Mouse (Mus musculus) kidney, postnatal 14 days (tissue): Measurements from ENCODE around the gene Amigo3.
"Not testable (repeated sequence)": the region's sequence is repeated elsewhere in the genome, so short reads cannot be mapped to it uniquely, and the experiment has no call there.

ENCODE experiments used
- DNase-seq: peaks from one replicate; pipeline ENCODE4 v3.0.0; 2022; ENCODE audit warnings: mixed read lengths

Amigo3 gene

GRCm38 (mm10) chr9:108052885-108053664, at the start of gene Amigo3:
TSS of gene Amigo3 (plus strand) at chr9:108053159.
- DNase-seq, result peak; percentile 98

- peak; percentile 14 for DNase-seq
Observed at GRCm38 (mm10) chr9:108003531-108003890, 49.4 kb upstream of the Amigo3 start.

- DNase-seq, result peak; percentile 9
Observed at GRCm38 (mm10) chr9:108008041-108008440, 44.9 kb upstream of the Amigo3 start.

GRCm38 (mm10) chr9:108010385-108010784, 42.6 kb upstream of the Amigo3 start:
- no peak for DNase-seq

- not testable (repeated sequence) for DNase-seq
Observed at GRCm38 (mm10) chr9:108013577-108013976, 39.4 kb upstream of the Amigo3 start.

GRCm38 (mm10) chr9:108017127-108017526, 35.8 kb upstream of the Amigo3 start:
- DNase-seq, result no peak

GRCm38 (mm10) chr9:108020741-108021140, 32.2 kb upstream of the Amigo3 start:
- no peak for DNase-seq

- DNase-seq, result no peak
Observed at GRCm38 (mm10) chr9:108023216-108023615, 29.7 kb upstream of the Amigo3 start.

GRCm38 (mm10) chr9:108026584-108026983, 26.4 kb upstream of the Amigo3 start:
- DNase-seq, result no peak

GRCm38 (mm10) chr9:108027867-108028266, 25.1 kb upstream of the Amigo3 start:
- DNase-seq, result no peak

GRCm38 (mm10) chr9:108032126-108032525, 20.8 kb upstream of the Amigo3 start:
- DNase-seq, result no peak

- DNase-seq, result no peak
Observed at GRCm38 (mm10) chr9:108035331-108036156, 17.4 kb upstream of the Amigo3 start.

- no peak for DNase-seq
Observed at GRCm38 (mm10) chr9:108044751-108045492, 8.0 kb upstream of the Amigo3 start.

GRCm38 (mm10) chr9:108046582-108046981, 6.4 kb upstream of the Amigo3 start:
- DNase-seq, result no peak

GRCm38 (mm10) chr9:108047601-108048565, 5.1 kb upstream of the Amigo3 start:
- DNase-seq, result no peak

GRCm38 (mm10) chr9:108048566-108048955, 4.4 kb upstream of the Amigo3 start:
- DNase-seq, result no peak

GRCm38 (mm10) chr9:108049016-108049455, 3.9 kb upstream of the Amigo3 start, which contains the start of gene Gmppb:
TSS of gene Gmppb (plus strand) at chr9:108049242.
- peak; percentile 98 for DNase-seq

GRCm38 (mm10) chr9:108049561-108050251, 3.3 kb upstream of the Amigo3 start:
- no peak for DNase-seq

- no peak for DNase-seq
Observed at GRCm38 (mm10) chr9:108051184-108051930, 1.6 kb upstream of the Amigo3 start.

- DNase-seq, result no peak
Observed at GRCm38 (mm10) chr9:108051931-108052220, 1.1 kb upstream of the Amigo3 start.

GRCm38 (mm10) chr9:108052411-108052810, 548 bp upstream of the Amigo3 start:
- DNase-seq, result no peak
